Mouse (Mus musculus) left cerebral cortex, adult 18-20 months (tissue): Measurements from ENCODE around the gene Pias1. TPM values are rescaled to one million over a fixed set of nuclear protein-coding genes. Genes with fewer than 3 reads are reported as not detected.

Source experiments
- total RNA-seq, 2 experiments: library from RNA; stranded (reverse); gene quantifications; 2 replicates each; pipeline ENCODE4 v1.2.3; 2021

Pias1 gene
- total RNA-seq, 2 experiments from 2014 or later: 69.4 to 75.4 TPM

Other genes starting within 250 kb of the Pias1 start
- gene Fem1b, start 176.0 kb downstream of the Pias1 start, total RNA-seq: 100 to 1,000 TPM; 109 to 114 TPM
- gene Cln6, start 149.1 kb downstream of the Pias1 start, total RNA-seq: 10 to 100 TPM; 10.8 to 14.6 TPM
- not detected for gene Calml4, start 129.8 kb downstream of the Pias1 start, total RNA-seq
- gene Skor1, start 161.0 kb upstream of the Pias1 start, total RNA-seq: under 1 TPM; 0.23 TPM